Mouse (Mus musculus): Measurements from ENCODE around the gene Tlr2. TPM values are rescaled to one million over a fixed set of nuclear protein-coding genes. Genes with fewer than 3 reads are reported as not detected.

Gene Tlr2
- polyA plus RNA-seq, 1 experiment from 2014 or later, result 0.77 TPM

- Histone ChIP-seq H3K4me1 (ENCODE audit: control insufficient read depth, insufficient read depth, low read length) (no peaks in the 10 kb centered on the region), H3K27ac (ENCODE audit: low read depth, low read length) (no peak overlapping the region), H3K9ac (ENCODE audit: low read length) (no peak overlapping the region), H3K9me3 (replicated peaks; ENCODE audit: control insufficient read depth, low read length) (no peaks in the 10 kb centered on the region), H3K4me2 (ENCODE audit: low read length) (no peak overlapping the region), H3K4me3 (ENCODE audit: low read depth, low read length) (no peak overlapping the region), H3K36me3 (ENCODE audit: control insufficient read depth, insufficient read depth, low read length) (no peaks in the 10 kb centered on the region), H3K27me3 (replicated peaks; ENCODE audit: control insufficient read depth, insufficient read depth, low read length) (no peaks in the 10 kb centered on the region)
- no peak for DNase-seq (ENCODE audit: low spot score)
- ATAC-seq, result no peak
- 90% methylated on average over 12 of the region's 12 CpGs for WGBS
Observed at GRCm38 (mm10) chr3:83808483-83808882, 33.1 kb downstream of the Tlr2 start.

- H3K27ac ChIP-seq (ENCODE audit: low read depth, low read length), result no peak overlapping the region
- H3K36me3 ChIP-seq (ENCODE audit: control insufficient read depth, insufficient read depth, low read length), result no peaks in the 10 kb centered on the region
- H3K4me3 ChIP-seq (ENCODE audit: low read depth, low read length), result no peak overlapping the region
- ATAC-seq (no peak), DNase-seq (ENCODE audit: low spot score) (no peak)
- H3K4me1 ChIP-seq (ENCODE audit: control insufficient read depth, insufficient read depth, low read length), result no peaks in the 10 kb centered on the region
- no peak overlapping the region for H3K9ac ChIP-seq (ENCODE audit: low read length)
- H3K27me3 ChIP-seq (replicated peaks; ENCODE audit: control insufficient read depth, insufficient read depth, low read length), result no peaks in the 10 kb centered on the region
- WGBS, result 93% methylated on average over 4 of the region's 4 CpGs
- H3K9me3 ChIP-seq (replicated peaks; ENCODE audit: control insufficient read depth, low read length), result no peaks in the 10 kb centered on the region
- no peak overlapping the region for H3K4me2 ChIP-seq (ENCODE audit: low read length)
Observed at GRCm38 (mm10) chr3:83801649-83802155, 39.9 kb downstream of the Tlr2 start.

GRCm38 (mm10) chr3:83799486-83799885, 42.1 kb downstream of the Tlr2 start:
- ATAC-seq, result no peak
- no peak overlapping the region for H3K9ac ChIP-seq (ENCODE audit: low read length)
- H3K4me3 ChIP-seq (ENCODE audit: low read depth, low read length), result no peak overlapping the region
- H3K27me3 ChIP-seq (replicated peaks; ENCODE audit: control insufficient read depth, insufficient read depth, low read length), result no peaks in the 10 kb centered on the region
- H3K9me3 ChIP-seq (replicated peaks; ENCODE audit: control insufficient read depth, low read length), result no peaks in the 10 kb centered on the region
- no peaks in the 10 kb centered on the region for H3K36me3 ChIP-seq (ENCODE audit: control insufficient read depth, insufficient read depth, low read length)
- H3K4me1 ChIP-seq (ENCODE audit: control insufficient read depth, insufficient read depth, low read length), result no peaks in the 10 kb centered on the region
- no peak for DNase-seq (ENCODE audit: low spot score)
- no peak overlapping the region for H3K4me2 ChIP-seq (ENCODE audit: low read length)
- 93% methylated on average over 7 of the region's 7 CpGs for WGBS
- H3K27ac ChIP-seq (ENCODE audit: low read depth, low read length), result no peak overlapping the region

DNA sequence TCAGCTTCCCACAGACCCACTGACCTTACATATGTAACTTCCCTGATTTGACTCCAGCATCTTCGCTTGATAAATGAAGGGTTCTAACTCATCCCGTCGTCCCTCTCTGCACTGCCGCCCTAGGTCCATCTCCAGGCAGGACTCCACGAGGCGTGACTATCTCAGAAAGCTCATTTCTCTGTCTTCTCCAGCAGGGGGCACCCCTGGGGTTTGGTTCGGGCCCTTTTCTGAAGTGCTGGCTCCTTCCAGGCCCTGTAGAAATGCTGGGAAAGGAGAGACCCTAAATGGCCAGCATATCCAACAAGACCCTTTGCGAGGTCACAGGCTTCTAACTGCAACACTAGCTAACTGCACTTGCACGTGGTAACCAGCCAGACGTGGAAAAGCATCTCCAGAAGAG, 43.7 kb downstream of the Tlr2 start:
- no peak overlapping the region for H3K4me2 ChIP-seq (ENCODE audit: low read length)
- no peak overlapping the region for H3K4me3 ChIP-seq (ENCODE audit: low read depth, low read length)
- DNase-seq (ENCODE audit: low spot score), result peak; percentile 64
- ATAC-seq, result peak; percentile 62; the same call in 1 of the 2 replicates
- no peaks in the 10 kb centered on the region for H3K4me1 ChIP-seq (ENCODE audit: control insufficient read depth, insufficient read depth, low read length)
- H3K9ac ChIP-seq (ENCODE audit: low read length), result no peak overlapping the region
- 6% methylated on average over 10 of the region's 10 CpGs for WGBS
- H3K9me3 ChIP-seq (replicated peaks; ENCODE audit: control insufficient read depth, low read length), result no peaks in the 10 kb centered on the region
- H3K36me3 ChIP-seq (ENCODE audit: control insufficient read depth, insufficient read depth, low read length), result no peaks in the 10 kb centered on the region
- H3K27me3 ChIP-seq (replicated peaks; ENCODE audit: control insufficient read depth, insufficient read depth, low read length), result no peaks in the 10 kb centered on the region
- H3K27ac ChIP-seq (ENCODE audit: low read depth, low read length), result no peak overlapping the region

- H3K9ac ChIP-seq (ENCODE audit: low read length), result no peak overlapping the region
- DNase-seq (ENCODE audit: low spot score) (no peak), ATAC-seq (no peak)
- H3K4me2 ChIP-seq (ENCODE audit: low read length), result no peak overlapping the region
- no peak overlapping the region for H3K4me3 ChIP-seq (ENCODE audit: low read depth, low read length)
- H3K27ac ChIP-seq (ENCODE audit: low read depth, low read length), result no peak overlapping the region
- H3K27me3 ChIP-seq (replicated peaks; ENCODE audit: control insufficient read depth, insufficient read depth, low read length), result no peaks in the 10 kb centered on the region
- H3K4me1 ChIP-seq (ENCODE audit: control insufficient read depth, insufficient read depth, low read length), result no peaks in the 10 kb centered on the region
- WGBS, result 82% methylated on average over 6 of the region's 6 CpGs
- H3K9me3 ChIP-seq (replicated peaks; ENCODE audit: control insufficient read depth, low read length), result no peaks in the 10 kb centered on the region
- H3K36me3 ChIP-seq (ENCODE audit: control insufficient read depth, insufficient read depth, low read length), result no peaks in the 10 kb centered on the region
Observed at GRCm38 (mm10) chr3:83797098-83797497, 44.5 kb downstream of the Tlr2 start.

DNA sequence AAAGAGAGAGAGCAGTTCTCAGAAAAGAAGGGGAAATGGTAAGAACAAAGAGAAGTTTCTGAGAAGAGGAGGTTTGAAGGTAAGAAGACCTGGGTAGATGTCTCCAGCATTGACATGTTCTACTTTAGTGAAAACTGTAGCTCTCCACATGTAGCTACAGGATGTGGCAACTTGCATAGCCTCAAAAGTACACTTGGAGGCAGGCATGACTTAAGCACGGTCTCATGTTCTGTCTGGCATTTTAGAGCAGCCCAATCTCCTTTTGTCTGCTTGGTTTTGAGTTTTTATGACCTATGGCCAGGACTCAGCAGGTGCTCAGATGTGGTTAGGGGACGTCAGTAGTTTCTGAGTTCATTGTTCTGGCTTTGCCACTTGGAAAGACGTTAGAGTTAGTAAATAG, 50.1 kb downstream of the Tlr2 start:
- Histone ChIP-seq H3K4me1 (ENCODE audit: control insufficient read depth, insufficient read depth, low read length) (0 out of 2 replicates have a peak, but pooled peaks cover 2% of the 10 kb centered on the region), H3K9me3 (replicated peaks; ENCODE audit: control insufficient read depth, low read length) (no peaks in the 10 kb centered on the region), H3K4me3 (ENCODE audit: low read depth, low read length) (no peak overlapping the region), H3K36me3 (ENCODE audit: control insufficient read depth, insufficient read depth, low read length) (no peaks in the 10 kb centered on the region), H3K27ac (ENCODE audit: low read depth, low read length) (no peak overlapping the region), H3K9ac (ENCODE audit: low read length) (no peak overlapping the region), H3K4me2 (ENCODE audit: low read length) (no peak overlapping the region), H3K27me3 (replicated peaks; ENCODE audit: control insufficient read depth, insufficient read depth, low read length) (no peaks in the 10 kb centered on the region)
- DNase-seq (ENCODE audit: low spot score) (no peak), ATAC-seq (no peak)
- 50% methylated on average over 3 of the region's 3 CpGs for WGBS

DNA sequence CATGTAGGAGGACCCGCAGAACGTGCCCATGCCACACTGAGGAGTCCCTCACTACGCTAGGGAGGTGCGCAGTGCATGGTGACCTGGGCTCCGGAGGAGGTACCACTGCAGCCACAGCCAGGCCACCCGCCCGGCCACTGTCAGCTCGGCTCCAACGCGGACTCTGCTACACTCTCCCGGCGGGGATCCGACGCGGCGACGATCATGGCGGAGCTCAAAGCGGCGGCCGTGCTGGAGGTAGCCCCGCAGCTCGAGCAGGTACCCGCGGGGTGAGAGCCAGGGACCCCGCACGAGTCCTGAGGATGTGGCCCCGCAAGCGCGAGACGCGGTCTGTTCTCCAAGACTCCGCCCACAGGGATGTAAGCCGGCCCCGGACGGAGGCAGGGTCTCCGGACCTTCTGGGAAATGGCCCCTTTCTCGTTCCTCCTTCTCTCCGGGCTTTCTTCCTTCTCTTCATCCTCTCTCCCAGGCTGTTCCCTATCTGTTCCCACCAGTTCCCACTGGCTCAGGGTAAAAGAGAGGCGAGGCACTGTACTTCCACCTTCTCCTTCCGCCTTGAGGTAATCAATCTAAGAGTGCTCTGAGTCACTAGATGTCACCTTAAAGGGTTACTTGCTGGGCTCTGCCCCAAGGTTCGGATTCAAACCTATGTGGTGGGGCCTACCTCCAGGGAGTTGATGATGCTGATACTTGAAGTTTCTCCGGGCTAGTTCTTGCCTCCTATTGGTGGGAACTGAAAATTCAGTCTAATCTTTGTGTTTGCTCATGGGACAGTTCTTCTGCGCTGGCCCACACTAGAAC, 51.7 kb downstream of the Tlr2 start:
- WGBS, result 2% methylated on average over 44 of the region's 44 CpGs
- Histone ChIP-seq H3K36me3 (ENCODE audit: control insufficient read depth, insufficient read depth, low read length) (no peaks in the 10 kb centered on the region), H3K27ac (ENCODE audit: low read depth, low read length) (no peak overlapping the region), H3K4me1 (ENCODE audit: control insufficient read depth, insufficient read depth, low read length) (0 out of 2 replicates have a peak, but pooled peaks cover 2% of the 10 kb centered on the region), H3K4me3 (ENCODE audit: low read depth, low read length) (peak overlapping the region; percentile 55), H3K4me2 (ENCODE audit: low read length) (peak overlapping the region; percentile 90), H3K27me3 (replicated peaks; ENCODE audit: control insufficient read depth, insufficient read depth, low read length) (no peaks in the 10 kb centered on the region), H3K9ac (ENCODE audit: low read length) (peak overlapping the region; percentile 69), H3K9me3 (replicated peaks; ENCODE audit: control insufficient read depth, low read length) (no peaks in the 10 kb centered on the region)
- ATAC-seq (peak; percentile 76), DNase-seq (ENCODE audit: low spot score) (peak; percentile 49)

- Histone ChIP-seq H3K4me2 (ENCODE audit: low read length) (no peak overlapping the region), H3K9me3 (replicated peaks; ENCODE audit: control insufficient read depth, low read length) (no peaks in the 10 kb centered on the region), H3K4me3 (ENCODE audit: low read depth, low read length) (no peak overlapping the region), H3K4me1 (ENCODE audit: control insufficient read depth, insufficient read depth, low read length) (0 out of 2 replicates have a peak, but pooled peaks cover 2% of the 10 kb centered on the region), H3K36me3 (ENCODE audit: control insufficient read depth, insufficient read depth, low read length) (no peaks in the 10 kb centered on the region), H3K27ac (ENCODE audit: low read depth, low read length) (no peak overlapping the region), H3K27me3 (replicated peaks; ENCODE audit: control insufficient read depth, insufficient read depth, low read length) (no peaks in the 10 kb centered on the region), H3K9ac (ENCODE audit: low read length) (no peak overlapping the region)
- no peak for DNase-seq (ENCODE audit: low spot score)
- ATAC-seq, result no peak
- 93% methylated on average over 7 of the region's 7 CpGs for WGBS
Observed at GRCm38 (mm10) chr3:83787776-83788305, 53.7 kb downstream of the Tlr2 start.

DNA sequence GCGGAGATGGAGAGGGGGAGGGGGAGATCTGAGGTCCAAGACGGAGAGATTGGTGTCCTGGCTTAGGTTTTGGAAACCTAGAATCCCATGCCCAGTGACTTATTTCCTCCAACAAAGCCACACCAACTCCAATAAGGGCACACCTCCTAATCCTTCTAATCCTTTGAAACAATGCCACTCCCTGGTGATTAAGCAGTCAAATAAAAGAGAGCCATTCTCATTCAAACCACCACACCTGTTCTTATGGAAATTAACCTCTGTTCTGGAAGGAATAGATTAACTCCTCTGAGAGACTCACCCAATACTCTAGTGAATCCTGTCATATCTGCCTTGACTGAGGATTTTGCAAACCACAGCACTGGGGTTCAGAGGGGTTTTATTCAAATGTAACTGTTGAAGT, 54.5 kb downstream of the Tlr2 start:
- H3K27ac ChIP-seq (ENCODE audit: low read depth, low read length), result no peak overlapping the region
- H3K4me1 ChIP-seq (ENCODE audit: control insufficient read depth, insufficient read depth, low read length), result 0 out of 2 replicates have a peak, but pooled peaks cover 2% of the 10 kb centered on the region
- no peak overlapping the region for H3K9ac ChIP-seq (ENCODE audit: low read length)
- H3K4me3 ChIP-seq (ENCODE audit: low read depth, low read length), result no peak overlapping the region
- no peaks in the 10 kb centered on the region for H3K27me3 ChIP-seq (replicated peaks; ENCODE audit: control insufficient read depth, insufficient read depth, low read length)
- DNase-seq (ENCODE audit: low spot score) (no peak), ATAC-seq (no peak)
- no peaks in the 10 kb centered on the region for H3K36me3 ChIP-seq (ENCODE audit: control insufficient read depth, insufficient read depth, low read length)
- WGBS, result 53% methylated on average over 2 of the region's 2 CpGs
- no peak overlapping the region for H3K4me2 ChIP-seq (ENCODE audit: low read length)
- H3K9me3 ChIP-seq (replicated peaks; ENCODE audit: control insufficient read depth, low read length), result no peaks in the 10 kb centered on the region

Measured in forebrain, embryonic 14.5 days (tissue).